Mouse (Mus musculus) inflammation-experienced regulatory T-cells, adult 6 months (primary cell): ENCODE measurements around the gene Adprm. TPM values are rescaled to one million over a fixed set of nuclear protein-coding genes. Genes with fewer than 3 reads are reported as not detected.
"Not testable (repeated sequence)": the region's sequence is repeated elsewhere in the genome, so short reads cannot be mapped to it uniquely, and the experiment has no call there.

Source experiments
- ATAC-seq: one replicate; pipeline ENCODE4 v1.8.0; 2017
- polyA plus RNA-seq, 3 experiments: library from polyadenylated mRNA; unstranded; fragments of 100-300 nt; shearing (Covaris generic); gene quantifications; one replicate each; pipeline ENCODE4 v1.2.1; 2017

Gene Adprm
- 10 to 100 TPM; 68.1 to 92.5 (median 75.7) TPM for polyA plus RNA-seq

GRCm38 (mm10) chr11:67052321-67052952 lies at the start of gene Adprm, which contains the start of gene Sco1:
Gene Adprm, minus strand, starts transcription at chr11:67052594.
Gene Sco1, plus strand, starts transcription at chr11:67052670.
- peak; percentile 94 for ATAC-seq

GRCm38 (mm10) chr11:67101713-67102112 lies 49.3 kb upstream of the Adprm start:
- ATAC-seq = peak; percentile 38

- no peak for ATAC-seq
Observed at GRCm38 (mm10) chr11:67100169-67100568, 47.8 kb upstream of the Adprm start.

- ATAC-seq = no peak
Observed at GRCm38 (mm10) chr11:67099241-67099640, 46.8 kb upstream of the Adprm start.

- ATAC-seq = no peak
Observed at GRCm38 (mm10) chr11:67098427-67098826, 46.0 kb upstream of the Adprm start.

GRCm38 (mm10) chr11:67097709-67098108 lies 45.3 kb upstream of the Adprm start:
- no peak for ATAC-seq

- no peak for ATAC-seq
Observed at GRCm38 (mm10) chr11:67094470-67094869, 42.1 kb upstream of the Adprm start.

- no peak for ATAC-seq
Observed at GRCm38 (mm10) chr11:67093652-67094051, 41.3 kb upstream of the Adprm start.

- no peak for ATAC-seq
Observed at GRCm38 (mm10) chr11:67093201-67093600, 40.8 kb upstream of the Adprm start.

- not testable (repeated sequence) for ATAC-seq
Observed at GRCm38 (mm10) chr11:67092354-67092753, 40.0 kb upstream of the Adprm start.

- no peak for ATAC-seq
Observed at GRCm38 (mm10) chr11:67087225-67087624, 34.8 kb upstream of the Adprm start.

GRCm38 (mm10) chr11:67086467-67087164 lies 34.2 kb upstream of the Adprm start:
- ATAC-seq = no peak

- peak; percentile 64 for ATAC-seq
Observed at GRCm38 (mm10) chr11:67085489-67085888, 33.1 kb upstream of the Adprm start.

- no peak for ATAC-seq
Observed at GRCm38 (mm10) chr11:67083712-67084340, 31.4 kb upstream of the Adprm start.

GRCm38 (mm10) chr11:67083239-67083638 lies 30.8 kb upstream of the Adprm start:
- no peak for ATAC-seq

GRCm38 (mm10) chr11:67082793-67083192 lies 30.4 kb upstream of the Adprm start:
- peak; percentile 57 for ATAC-seq

GRCm38 (mm10) chr11:67082188-67082587 lies 29.8 kb upstream of the Adprm start:
- ATAC-seq = no peak

- no peak for ATAC-seq
Observed at GRCm38 (mm10) chr11:67081125-67081649, 28.8 kb upstream of the Adprm start.

- ATAC-seq = peak; percentile 49
Observed at GRCm38 (mm10) chr11:67080168-67080567, 27.8 kb upstream of the Adprm start.

- ATAC-seq = no peak
Observed at GRCm38 (mm10) chr11:67079740-67080139, 27.3 kb upstream of the Adprm start.

GRCm38 (mm10) chr11:67078888-67079287 lies 26.5 kb upstream of the Adprm start:
- ATAC-seq = no peak

- no peak for ATAC-seq
Observed at GRCm38 (mm10) chr11:67078000-67078399, 25.6 kb upstream of the Adprm start, which contains the start of gene Myh3. Gene Myh3, plus strand, starts transcription at chr11:67078300.

- no peak for ATAC-seq
Observed at GRCm38 (mm10) chr11:67077435-67077834, 25.0 kb upstream of the Adprm start.
